Comparison of ENCODE assay signal across 9 mouse cellular contexts in genomic region chr9:121348476-121348875, GRCm38 (mm10). TPM values are rescaled to one million over a fixed set of nuclear protein-coding genes. Genes with fewer than 3 reads are reported as not detected.
DNase-seq lines count a peak whose midpoint lies in the region; ATAC-seq and TF ChIP-seq lines count a peak whose summit lies in the region.
"Had no signal": no experiment of that assay in that cellular context is flagged by ENCODE, and none has a peak within 500 bp of the region (broad histone marks: within the 10 kb centered on the region; RNA-seq: fewer than 3 reads in every experiment).

No protein-coding gene starts in this region.

- no peaks in the 10 kb centered on the region for H3K27me3 ChIP-seq in heart, embryonic 13.5 days (replicated peaks)
- no peaks in the 10 kb centered on the region for H3K27me3 ChIP-seq in forebrain, embryonic 12.5 days
- H3K27me3 ChIP-seq in kidney, postnatal 0 days (ENCODE audit: insufficient read depth, low read length), result no peaks in the 10 kb centered on the region
- no peaks in the 10 kb centered on the region for H3K27me3 ChIP-seq in midbrain, embryonic 15.5 days (replicated peaks)

- H3K4me1 ChIP-seq in heart, embryonic 13.5 days, result peaks cover 95% of the 10 kb centered on the region
- peaks cover 80% of the 10 kb centered on the region for H3K4me1 ChIP-seq in forebrain, embryonic 12.5 days
- H3K4me1 ChIP-seq in kidney, postnatal 0 days (replicated peaks; ENCODE audit: insufficient read depth, low read length), result peaks cover 21% of the 10 kb centered on the region
- peaks cover 32% of the 10 kb centered on the region for H3K4me1 ChIP-seq in midbrain, embryonic 15.5 days

- WGBS in heart, embryonic 13.5 days, result 15% methylated on average over 5 of the region's 5 CpGs
- WGBS in forebrain, embryonic 12.5 days, result 2% methylated on average over 5 of the region's 5 CpGs
- 14% methylated on average over 5 of the region's 5 CpGs for WGBS in kidney, postnatal 0 days
- WGBS in midbrain, embryonic 15.5 days, result 7% methylated on average over 5 of the region's 5 CpGs

- no peak overlapping the region for H3K4me3 ChIP-seq in heart, embryonic 13.5 days
- H3K4me3 ChIP-seq in forebrain, embryonic 12.5 days (replicated peaks), result no peak overlapping the region
- no peak overlapping the region for H3K4me3 ChIP-seq in kidney, postnatal 0 days (replicated peaks; ENCODE audit: low read depth, low read length)
- H3K4me3 ChIP-seq in midbrain, embryonic 15.5 days, result no peak overlapping the region

- TF ChIP-seq CTCF in kidney, postnatal 0 days (IDR thresholded peaks at IDR 0.05; ENCODE audit: low read depth), result no peak

- H3K4me2 ChIP-seq in heart, embryonic 13.5 days, result peak overlapping the region; percentile 32
- peak overlapping the region; percentile 6; the same call in 1 of the 2 replicates for H3K4me2 ChIP-seq in forebrain, embryonic 12.5 days
- H3K4me2 ChIP-seq in kidney, postnatal 0 days (ENCODE audit: low read length), result no peak overlapping the region; the same call in 1 of the 2 replicates
- H3K4me2 ChIP-seq in midbrain, embryonic 15.5 days, result 0 out of 2 replicates have a peak overlapping the region, but pooled peaks have one; percentile 14

- peak overlapping the region; percentile 94 for H3K27ac ChIP-seq in heart, embryonic 13.5 days (replicated peaks)
- H3K27ac ChIP-seq in forebrain, embryonic 12.5 days, result peak overlapping the region; percentile 84
- H3K27ac ChIP-seq in kidney, postnatal 0 days, result peak overlapping the region; percentile 42
- peak overlapping the region; percentile 55 for H3K27ac ChIP-seq in midbrain, embryonic 15.5 days

- H3K9ac ChIP-seq in heart, embryonic 13.5 days, result peak overlapping the region; percentile 76
- H3K9ac ChIP-seq in forebrain, embryonic 12.5 days, result no peak overlapping the region
- no peak overlapping the region for H3K9ac ChIP-seq in kidney, postnatal 0 days (ENCODE audit: low read depth, low read length)
- H3K9ac ChIP-seq in midbrain, embryonic 15.5 days, result no peak overlapping the region

- H3K9me3 ChIP-seq in heart, embryonic 13.5 days, result no peaks in the 10 kb centered on the region
- H3K9me3 ChIP-seq in forebrain, embryonic 12.5 days, result no peaks in the 10 kb centered on the region
- no peaks in the 10 kb centered on the region for H3K9me3 ChIP-seq in kidney, postnatal 0 days (replicated peaks; ENCODE audit: low read length)
- no peaks in the 10 kb centered on the region for H3K9me3 ChIP-seq in midbrain, embryonic 15.5 days
- H3K9me3 ChIP-seq: G1E had no signal

- no peaks in the 10 kb centered on the region for H3K36me3 ChIP-seq in heart, embryonic 13.5 days
- no peaks in the 10 kb centered on the region for H3K36me3 ChIP-seq in forebrain, embryonic 12.5 days (replicated peaks)
- no peaks in the 10 kb centered on the region for H3K36me3 ChIP-seq in kidney, postnatal 0 days (ENCODE audit: insufficient read depth, low read length)
- H3K36me3 ChIP-seq in midbrain, embryonic 15.5 days (replicated peaks), result no peaks in the 10 kb centered on the region

- no peak for DNase-seq in heart, adult 18-20 months
- no peak for DNase-seq in kidney, postnatal 0 days (ENCODE audit: low spot score)
- no peak for DNase-seq in spleen, adult 12 weeks (ENCODE audit: low spot score)
- DNase-seq in layer of hippocampus, postnatal 14 days (ENCODE audit: low spot score in 2 of 2), result no peak

- ATAC-seq in heart, embryonic 13.5 days (ENCODE audit: extremely low read depth, insufficient number of reproducible peaks, low FRiP score, low TSS enrichment), result no peak
- peak; percentile 58 for ATAC-seq in forebrain, embryonic 12.5 days (ENCODE audit: low FRiP score)
- ATAC-seq in kidney, postnatal 0 days (replicated peaks; ENCODE audit: low FRiP score, low read depth), result no peak
- no peak; the same call in 1 of the 2 replicates for ATAC-seq in midbrain, embryonic 15.5 days (replicated peaks)
- no peak for ATAC-seq in frontal cortex, adult (ENCODE audit: low TSS enrichment)

RNA-seq across cellular contexts. Expression of gene Trak1, which starts 51.2 kb away (rescaled TPM):
- polyA plus RNA-seq in heart, embryonic 13.5 days (2015; fragmentation: Nextera tagmentation; extraction: Ambion mirVana), result 30.4 and 32.2 TPM in 2 replicates
- 100 to 1,000 TPM; 294 to 298 TPM for total RNA-seq in heart, adult 18-20 months (2021)
- polyA plus RNA-seq in forebrain, embryonic 12.5 days (2016; fragmentation: Nextera tagmentation; extraction: Ambion mirVana), result 41.2 and 45.3 TPM in 2 replicates
- polyA plus RNA-seq in kidney, postnatal 0 days (2015; fragmentation: Nextera tagmentation; extraction: Ambion mirVana), result 11.6 and 13.0 TPM in 2 replicates
- polyA plus RNA-seq in midbrain, embryonic 15.5 days (2015; fragmentation: Nextera tagmentation; extraction: Ambion mirVana), result 60.7 and 61.2 TPM in 2 replicates
- total RNA-seq in layer of hippocampus, postnatal 14 days (2021), result 100 to 1,000 TPM; 230 to 235 TPM

Comparison
In these comparisons a context has a peak if more than half of its experiments do, and no peak if none do; other contexts are left out.
1. H3K27ac ChIP-seq: peak in every context shown above with its lines; median percentile 94 in heart, embryonic 13.5 days; 84 in forebrain, embryonic 12.5 days; 55 in midbrain, embryonic 15.5 days; 42 in kidney, postnatal 0 days.